Mouse (Mus musculus): ENCODE results near the gene Mtfmt.

DNA sequence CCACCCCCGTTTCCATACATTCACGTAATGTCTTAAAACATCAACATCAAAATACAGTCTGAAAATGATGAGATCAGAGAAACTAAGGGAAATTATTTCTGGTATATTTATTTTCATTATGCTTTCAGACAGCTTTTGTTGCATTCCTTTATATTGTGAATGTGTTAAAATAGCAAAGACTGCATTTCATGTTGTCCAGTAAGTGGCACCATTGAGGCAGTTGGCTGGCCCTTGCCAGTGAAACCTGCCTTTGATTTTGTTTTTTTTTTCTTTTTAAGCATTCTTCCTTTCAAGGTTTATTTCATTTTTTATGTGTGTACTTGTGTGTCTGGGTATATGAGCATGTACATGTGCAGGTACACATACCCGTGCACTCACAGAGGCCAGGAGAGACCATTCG lies 9.1 kb downstream of the Mtfmt start:
- TF ChIP-seq CTCF (IDR thresholded peaks at IDR 0.05; ENCODE audit: low read depth, low read length) (no peak), POLR2AphosphoS5 (IDR thresholded peaks at IDR 0.05; ENCODE audit: insufficient replicate concordance, low read depth, low read length) (no peak), TAL1 (conservative IDR thresholded peaks at IDR 0.05; ENCODE audit: low read depth, low read length) (no peak)
